Mouse (Mus musculus): ENCODE measurements around the gene Pkig. TPM values are rescaled to one million over a fixed set of nuclear protein-coding genes. Genes with fewer than 3 reads are reported as not detected.

The Pkig gene
- 83.1 and 86.6 TPM in 2 replicates for polyA plus RNA-seq (2015; fragmentation: Nextera tagmentation; extraction: Ambion mirVana)

GRCm38 (mm10) chr2:163657975-163658886 is at the start of gene Pkig:
Gene Pkig, plus strand, starts transcription at chr2:163658386.
- Histone ChIP-seq H3K27ac (ENCODE audit: low read length) (peak within 1 kb of the TSS; percentile 88), H3K4me3 (ENCODE audit: low read depth, low read length) (peak within 1 kb of the TSS; percentile 94), H3K36me3 (ENCODE audit: control insufficient read depth, insufficient read depth) (no peaks in the 10 kb centered on the region), H3K9ac (ENCODE audit: low read depth, low read length) (peak within 1 kb of the TSS; percentile 96), H3K4me2 (ENCODE audit: low read depth, low read length) (peak within 1 kb of the TSS; percentile 90), H3K27me3 (ENCODE audit: control insufficient read depth, insufficient read depth, low read depth, low read length) (no peaks in the 10 kb centered on the region), H3K9me3 (replicated peaks; ENCODE audit: control insufficient read depth, low read length) (no peaks in the 10 kb centered on the region), H3K4me1 (ENCODE audit: control insufficient read depth, low read depth, low read length) (peaks cover 31% of the 10 kb centered on the region)
- under 1% methylated on average over 71 of the region's 71 CpGs for WGBS (ENCODE audit: insufficient replicate concordance)
- ATAC-seq (ENCODE audit: low read depth) = peak; percentile 94

DNA sequence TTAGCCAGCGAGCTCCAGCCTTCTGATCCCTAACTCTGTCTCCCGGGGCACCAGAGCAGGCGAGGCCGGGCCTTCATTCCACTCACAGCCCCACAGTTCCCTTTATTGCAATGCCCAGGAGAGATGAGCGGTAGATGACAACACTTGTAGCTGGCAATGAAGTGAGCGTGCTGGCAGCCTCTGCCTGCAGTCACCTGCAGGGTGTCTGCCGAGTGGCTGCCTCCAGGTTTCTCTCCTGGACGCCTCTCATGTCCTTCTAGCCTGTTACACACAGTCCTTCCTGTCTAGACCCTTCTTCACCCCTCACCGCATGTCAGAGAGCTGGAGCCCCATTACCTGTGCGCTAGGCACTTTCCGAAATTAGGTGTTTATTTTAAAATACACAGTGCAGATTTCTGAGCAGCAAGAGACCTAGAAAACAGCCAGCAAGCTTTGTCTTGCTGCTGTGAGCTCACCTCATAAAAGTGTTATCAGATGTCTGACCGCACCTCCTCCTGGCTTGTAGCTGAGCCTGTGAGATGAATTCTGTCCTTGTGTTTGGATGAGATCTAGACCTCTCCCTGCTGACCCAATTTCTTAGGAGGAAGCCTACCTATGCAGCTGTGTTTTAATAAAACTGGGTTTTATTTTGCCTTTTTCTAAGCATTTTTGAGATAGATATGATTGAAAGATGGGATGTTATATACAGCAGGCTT is 48.8 kb upstream of the Pkig start:
- H3K27me3 ChIP-seq (ENCODE audit: control insufficient read depth, insufficient read depth, low read depth, low read length) = no peaks in the 10 kb centered on the region
- H3K36me3 ChIP-seq (ENCODE audit: control insufficient read depth, insufficient read depth) = peaks cover 17% of the 10 kb centered on the region
- no peak overlapping the region for H3K4me2 ChIP-seq (ENCODE audit: low read depth, low read length)
- WGBS (ENCODE audit: insufficient replicate concordance) = 82% methylated on average over 12 of the region's 12 CpGs
- no peak overlapping the region for H3K27ac ChIP-seq (ENCODE audit: low read length)
- peaks cover 8% of the 10 kb centered on the region; the same call in 1 of the 2 replicates for H3K4me1 ChIP-seq (ENCODE audit: control insufficient read depth, low read depth, low read length)
- ATAC-seq (ENCODE audit: low read depth) = no peak
- no peaks in the 10 kb centered on the region for H3K9me3 ChIP-seq (replicated peaks; ENCODE audit: control insufficient read depth, low read length)
- H3K4me3 ChIP-seq (ENCODE audit: low read depth, low read length) = no peak overlapping the region
- H3K9ac ChIP-seq (ENCODE audit: low read depth, low read length) = no peak overlapping the region

DNA sequence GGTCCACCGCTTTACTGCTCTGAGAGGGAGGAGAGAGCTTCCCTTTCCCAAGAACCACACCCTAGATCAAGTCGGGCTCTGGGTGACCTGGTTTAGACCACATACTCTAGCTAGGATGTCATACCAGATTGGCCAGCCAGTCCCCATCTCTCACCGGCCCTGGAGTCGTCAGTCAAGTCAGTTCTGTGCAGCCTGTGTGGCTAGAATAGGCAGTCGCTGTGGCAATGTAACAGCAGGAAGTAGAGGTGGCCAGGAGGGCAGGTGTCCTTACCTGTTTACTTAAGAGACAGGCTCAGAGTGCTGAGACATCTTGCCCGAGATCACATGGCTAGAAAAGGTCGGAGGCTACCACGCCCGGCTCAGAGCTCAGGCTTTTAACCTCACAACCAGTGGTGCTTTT is 47.0 kb upstream of the Pkig start:
- no peak for ATAC-seq (ENCODE audit: low read depth)
- Histone ChIP-seq H3K4me1 (ENCODE audit: control insufficient read depth, low read depth, low read length) (peaks cover under 1% of the 10 kb centered on the region; the same call in 1 of the 2 replicates), H3K36me3 (ENCODE audit: control insufficient read depth, insufficient read depth) (peaks cover 32% of the 10 kb centered on the region), H3K4me3 (ENCODE audit: low read depth, low read length) (no peak overlapping the region), H3K27me3 (ENCODE audit: control insufficient read depth, insufficient read depth, low read depth, low read length) (no peaks in the 10 kb centered on the region), H3K27ac (ENCODE audit: low read length) (no peak overlapping the region), H3K9ac (ENCODE audit: low read depth, low read length) (no peak overlapping the region), H3K4me2 (ENCODE audit: low read depth, low read length) (no peak overlapping the region), H3K9me3 (replicated peaks; ENCODE audit: control insufficient read depth, low read length) (no peaks in the 10 kb centered on the region)
- WGBS (ENCODE audit: insufficient replicate concordance) = 81% methylated on average over 9 of the region's 9 CpGs

DNA sequence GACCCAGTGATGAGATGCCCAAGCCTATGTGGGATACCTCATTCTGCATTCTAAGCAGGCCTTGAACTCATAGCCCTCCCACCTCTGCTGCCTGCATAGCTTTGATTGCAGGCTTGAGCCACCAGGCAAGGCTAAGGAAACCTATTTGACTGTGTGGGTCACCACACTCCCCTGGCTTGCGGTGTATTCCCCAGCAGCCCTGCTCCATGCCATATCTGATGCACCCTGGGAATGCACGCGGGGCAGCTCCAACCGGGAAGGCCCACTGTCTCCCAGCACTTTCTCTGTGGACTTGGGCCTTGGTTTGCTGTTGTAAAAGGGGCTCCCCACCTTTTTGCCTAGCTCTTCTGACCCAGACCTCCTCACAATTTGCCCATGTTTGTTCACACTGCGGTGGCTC is 45.0 kb upstream of the Pkig start:
- Histone ChIP-seq H3K27ac (ENCODE audit: low read length) (no peak overlapping the region), H3K9ac (ENCODE audit: low read depth, low read length) (no peak overlapping the region), H3K36me3 (ENCODE audit: control insufficient read depth, insufficient read depth) (peaks cover 52% of the 10 kb centered on the region), H3K4me1 (ENCODE audit: control insufficient read depth, low read depth, low read length) (no peaks in the 10 kb centered on the region), H3K4me3 (ENCODE audit: low read depth, low read length) (no peak overlapping the region), H3K9me3 (replicated peaks; ENCODE audit: control insufficient read depth, low read length) (no peaks in the 10 kb centered on the region), H3K4me2 (ENCODE audit: low read depth, low read length) (no peak overlapping the region), H3K27me3 (ENCODE audit: control insufficient read depth, insufficient read depth, low read depth, low read length) (no peaks in the 10 kb centered on the region)
- WGBS (ENCODE audit: insufficient replicate concordance) = 92% methylated on average over 5 of the region's 5 CpGs
- no peak for ATAC-seq (ENCODE audit: low read depth)

- H3K9me3 ChIP-seq (replicated peaks; ENCODE audit: control insufficient read depth, low read length) = no peaks in the 10 kb centered on the region
- no peak for ATAC-seq (ENCODE audit: low read depth)
- H3K27me3 ChIP-seq (ENCODE audit: control insufficient read depth, insufficient read depth, low read depth, low read length) = no peaks in the 10 kb centered on the region
- H3K4me1 ChIP-seq (ENCODE audit: control insufficient read depth, low read depth, low read length) = no peaks in the 10 kb centered on the region
- H3K27ac ChIP-seq (ENCODE audit: low read length) = no peak overlapping the region
- H3K9ac ChIP-seq (ENCODE audit: low read depth, low read length) = no peak overlapping the region
- H3K4me3 ChIP-seq (ENCODE audit: low read depth, low read length) = no peak overlapping the region
- no peak overlapping the region for H3K4me2 ChIP-seq (ENCODE audit: low read depth, low read length)
- whole genome bisulfite sequencing (ENCODE audit: insufficient replicate concordance) = 91% methylated on average over 4 of the region's 4 CpGs
- peaks cover 60% of the 10 kb centered on the region for H3K36me3 ChIP-seq (ENCODE audit: control insufficient read depth, insufficient read depth)
Measured at GRCm38 (mm10) chr2:163613990-163614389, 44.2 kb upstream of the Pkig start.

DNA sequence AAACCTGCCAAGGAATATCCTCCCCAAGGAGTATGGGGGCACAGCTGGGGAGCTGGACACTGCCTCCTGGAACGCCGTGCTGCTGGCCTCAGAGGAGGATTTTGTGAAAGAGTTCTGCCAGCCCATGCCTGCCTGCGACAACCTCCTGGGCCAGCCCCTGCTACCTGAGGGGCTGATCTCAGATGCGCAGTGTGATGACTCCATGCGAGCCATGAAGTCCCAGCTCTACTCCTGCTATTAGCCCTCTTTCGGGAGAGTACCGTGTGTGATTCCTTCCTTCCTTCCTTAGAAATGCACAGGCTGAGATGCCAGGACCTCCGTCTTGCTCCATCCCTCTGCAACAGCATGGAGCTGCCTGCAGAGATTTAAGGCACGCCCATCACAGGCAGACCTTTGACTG is 42.8 kb upstream of the Pkig start:
- no peak for ATAC-seq (ENCODE audit: low read depth)
- peaks cover 74% of the 10 kb centered on the region for H3K36me3 ChIP-seq (ENCODE audit: control insufficient read depth, insufficient read depth)
- H3K4me3 ChIP-seq (ENCODE audit: low read depth, low read length) = no peak overlapping the region
- H3K9me3 ChIP-seq (replicated peaks; ENCODE audit: control insufficient read depth, low read length) = no peaks in the 10 kb centered on the region
- H3K27ac ChIP-seq (ENCODE audit: low read length) = no peak overlapping the region
- H3K9ac ChIP-seq (ENCODE audit: low read depth, low read length) = no peak overlapping the region
- H3K4me1 ChIP-seq (ENCODE audit: control insufficient read depth, low read depth, low read length) = no peaks in the 10 kb centered on the region
- H3K4me2 ChIP-seq (ENCODE audit: low read depth, low read length) = no peak overlapping the region
- 89% methylated on average over 9 of the region's 9 CpGs for WGBS (ENCODE audit: insufficient replicate concordance)
- no peaks in the 10 kb centered on the region for H3K27me3 ChIP-seq (ENCODE audit: control insufficient read depth, insufficient read depth, low read depth, low read length)

GRCm38 (mm10) chr2:163615906-163616651 is 42.1 kb upstream of the Pkig start:
- Histone ChIP-seq H3K4me2 (ENCODE audit: low read depth, low read length) (no peak overlapping the region), H3K27ac (ENCODE audit: low read length) (peak overlapping the region; percentile 10; the same call in 1 of the 2 replicates), H3K4me3 (ENCODE audit: low read depth, low read length) (no peak overlapping the region), H3K27me3 (ENCODE audit: control insufficient read depth, insufficient read depth, low read depth, low read length) (no peaks in the 10 kb centered on the region), H3K9me3 (replicated peaks; ENCODE audit: control insufficient read depth, low read length) (no peaks in the 10 kb centered on the region), H3K36me3 (ENCODE audit: control insufficient read depth, insufficient read depth) (peaks cover 77% of the 10 kb centered on the region), H3K4me1 (ENCODE audit: control insufficient read depth, low read depth, low read length) (no peaks in the 10 kb centered on the region), H3K9ac (ENCODE audit: low read depth, low read length) (no peak overlapping the region)
- WGBS (ENCODE audit: insufficient replicate concordance) = 78% methylated on average over 4 of the region's 4 CpGs
- no peak for ATAC-seq (ENCODE audit: low read depth)

GRCm38 (mm10) chr2:163616652-163617227 is 41.4 kb upstream of the Pkig start:
- Histone ChIP-seq H3K27me3 (ENCODE audit: control insufficient read depth, insufficient read depth, low read depth, low read length) (no peaks in the 10 kb centered on the region), H3K9me3 (replicated peaks; ENCODE audit: control insufficient read depth, low read length) (no peaks in the 10 kb centered on the region), H3K4me1 (ENCODE audit: control insufficient read depth, low read depth, low read length) (no peaks in the 10 kb centered on the region), H3K36me3 (ENCODE audit: control insufficient read depth, insufficient read depth) (peaks cover 82% of the 10 kb centered on the region), H3K27ac (ENCODE audit: low read length) (no peak overlapping the region; the same call in 1 of the 2 replicates), H3K4me3 (ENCODE audit: low read depth, low read length) (no peak overlapping the region), H3K4me2 (ENCODE audit: low read depth, low read length) (no peak overlapping the region), H3K9ac (ENCODE audit: low read depth, low read length) (no peak overlapping the region)
- no peak for ATAC-seq (ENCODE audit: low read depth)
- 60% methylated on average over 3 of the region's 3 CpGs for WGBS (ENCODE audit: insufficient replicate concordance)
